Mouse (Mus musculus): ENCODE measurements around the gene Gm3183. TPM values are rescaled to one million over a fixed set of nuclear protein-coding genes. Genes with fewer than 3 reads are reported as not detected.
"Not testable (repeated sequence)": the region's sequence is repeated elsewhere in the genome, so short reads cannot be mapped to it uniquely, and the experiment has no call there.

Gene Gm3183
- not detected in 2 replicates for polyA plus RNA-seq (2015; fragmentation: Nextera tagmentation; extraction: Ambion mirVana)

DNA sequence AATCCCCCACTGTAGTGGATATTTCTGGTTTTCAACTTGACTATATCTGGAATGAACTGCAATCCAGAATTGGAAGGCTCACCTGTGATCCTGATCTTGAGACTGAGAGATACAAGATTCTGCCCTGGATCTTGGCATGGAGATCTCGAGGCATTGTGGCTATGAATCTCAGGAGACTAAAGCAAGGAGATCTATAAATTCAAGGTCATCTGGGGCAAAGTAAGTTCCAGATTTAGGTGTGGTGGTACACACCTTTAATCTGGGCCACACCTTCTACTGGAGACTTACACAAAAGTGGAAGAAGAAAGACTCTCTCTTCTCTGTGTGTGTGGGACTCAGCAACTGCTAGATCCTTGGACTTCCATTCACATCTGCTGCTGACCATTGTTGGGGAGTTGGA is at the start of gene Gm3183:
Gene Gm3183, plus strand, starts transcription at position 301 of the 400 bp plus-strand sequence.
- not testable (repeated sequence) for H3K4me2 ChIP-seq (ENCODE audit: low read depth, low read length); ATAC-seq (ENCODE audit: low read depth); H3K9ac ChIP-seq (ENCODE audit: low read length); H3K27me3 ChIP-seq (ENCODE audit: control insufficient read depth, insufficient read depth, low read depth, low read length); H3K36me3 ChIP-seq (ENCODE audit: control insufficient read depth, insufficient read depth, low read length); H3K9me3 ChIP-seq (ENCODE audit: control insufficient read depth, low read length); H3K4me1 ChIP-seq (replicated peaks; ENCODE audit: control insufficient read depth, insufficient read depth, low read length); H3K27ac ChIP-seq (ENCODE audit: low read length); H3K4me3 ChIP-seq (ENCODE audit: low read length)
- no CpG with 5 or more reads among the region's 1 CpGs for WGBS

Other genes starting within 250 kb of the Gm3183 start
- not detected in 2 replicates for gene Gm3147, start 249.1 kb upstream of the Gm3183 start, polyA plus RNA-seq (2015; fragmentation: Nextera tagmentation; extraction: Ambion mirVana)
- gene Gm6509, start 241.5 kb upstream of the Gm3183 start, polyA plus RNA-seq (2015; fragmentation: Nextera tagmentation; extraction: Ambion mirVana) = not detected in 2 replicates
- gene Gm6205, start 217.1 kb upstream of the Gm3183 start, polyA plus RNA-seq (2015; fragmentation: Nextera tagmentation; extraction: Ambion mirVana) = not detected in 2 replicates
- not detected in 2 replicates for gene Gm6367, start 123.2 kb downstream of the Gm3183 start, polyA plus RNA-seq (2015; fragmentation: Nextera tagmentation; extraction: Ambion mirVana)
- gene Gm7942, start 241.5 kb downstream of the Gm3183 start, polyA plus RNA-seq (2015; fragmentation: Nextera tagmentation; extraction: Ambion mirVana) = not detected in 2 replicates